In the genomic region with DNA sequence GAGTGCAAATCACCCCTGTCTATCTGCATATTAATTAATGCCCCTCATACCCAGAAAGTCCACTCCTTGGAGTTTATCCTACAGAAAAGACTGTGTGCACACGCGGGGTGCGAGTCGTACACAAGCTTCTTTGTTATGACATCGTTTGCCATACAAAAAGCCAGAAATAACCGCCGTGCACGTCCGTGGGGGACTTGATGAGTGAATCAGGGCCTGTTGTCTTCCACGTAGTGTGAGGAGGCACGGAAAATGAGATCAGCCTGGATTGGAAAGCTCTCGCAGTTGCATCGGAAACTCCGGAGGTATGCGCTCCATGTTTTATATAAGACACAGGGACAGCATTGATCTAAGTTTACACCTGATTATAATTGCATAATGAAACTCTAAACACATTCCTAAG, we compare ENCODE assay signal across 23 mouse cellular contexts.
A peak's percentile ranks its signal among the peaks of the same experiment; 100 is the strongest.
DNase-seq lines count a peak whose midpoint lies in the region; ATAC-seq lines count a peak whose summit lies in the region.
"Had no signal": no experiment of that assay in that cellular context is flagged by ENCODE, and none has a peak within 500 bp of the region (broad histone marks: within the 10 kb centered on the region; RNA-seq: fewer than 3 reads in every experiment).

No protein-coding gene starts in this region.

- no peak overlapping the region for H3K9ac ChIP-seq in midbrain, embryonic 15.5 days
- H3K9ac ChIP-seq: embryonic facial prominence, embryonic 12.5 days; limb, embryonic 15.5 days; liver, embryonic 15.5 days; neural tube, embryonic 13.5 days had no signal

- DNase-seq in frontal cortex, adult 2 months (ENCODE audit: extremely low spot score in 1 of 2, low spot score in 1 of 2), result peak; percentile 47 to 49
- DNase-seq in frontal cortex, postnatal 10 days (ENCODE audit: low spot score in 2 of 2), result peak; percentile 14 to 32
- DNase-seq in left cerebral cortex, postnatal 4 days, result peak; percentile 6
- peak; percentile 22 for DNase-seq in right cerebral cortex, postnatal 25 days
- no peak for DNase-seq in adrenal gland, adult 2 months
- no peak for DNase-seq in spleen, postnatal 14 days (ENCODE audit: low spot score in 2 of 2)
- DNase-seq: cerebellum, adult 9-11 months; gastrocnemius, postnatal 10 days; kidney, adult 2 months; kidney, postnatal 10 days; thymus, postnatal 36 days had no signal

- H3K4me1 ChIP-seq in midbrain, embryonic 15.5 days, result 0 out of 2 replicates have a peak, but pooled peaks cover 2% of the 10 kb centered on the region
- H3K4me1 ChIP-seq: embryonic facial prominence, embryonic 12.5 days; limb, embryonic 15.5 days; liver, embryonic 15.5 days; neural tube, embryonic 13.5 days had no signal

- WGBS in midbrain, embryonic 15.5 days, result 43% methylated on average over 15 of the region's 15 CpGs

- H3K4me2 ChIP-seq in midbrain, embryonic 15.5 days, result no peak overlapping the region
- H3K4me2 ChIP-seq: embryonic facial prominence, embryonic 12.5 days; limb, embryonic 15.5 days; liver, embryonic 15.5 days; midbrain, embryonic 11.5 days; neural tube, embryonic 13.5 days had no signal

- H3K27ac ChIP-seq in midbrain, embryonic 15.5 days, result no peak overlapping the region
- H3K27ac ChIP-seq: embryonic facial prominence, embryonic 12.5 days; heart, embryonic 10.5 days; hindbrain, embryonic 10.5 days; limb, embryonic 15.5 days; liver, embryonic 15.5 days; neural tube, embryonic 13.5 days had no signal

- no peaks in the 10 kb centered on the region for H3K9me3 ChIP-seq in midbrain, embryonic 15.5 days
- H3K9me3 ChIP-seq: embryonic facial prominence, embryonic 12.5 days; heart, embryonic 10.5 days; hindbrain, embryonic 10.5 days; limb, embryonic 15.5 days; liver, embryonic 15.5 days; neural tube, embryonic 13.5 days had no signal

- H3K36me3 ChIP-seq in midbrain, embryonic 15.5 days (replicated peaks), result no peaks in the 10 kb centered on the region
- H3K36me3 ChIP-seq: embryonic facial prominence, embryonic 12.5 days; G1E; heart, embryonic 10.5 days; hindbrain, embryonic 10.5 days; limb, embryonic 15.5 days; liver, embryonic 15.5 days; neural tube, embryonic 13.5 days had no signal

- no peaks in the 10 kb centered on the region for H3K27me3 ChIP-seq in midbrain, embryonic 15.5 days (replicated peaks)
- H3K27me3 ChIP-seq: embryonic facial prominence, embryonic 12.5 days; limb, embryonic 15.5 days; liver, embryonic 15.5 days; neural tube, embryonic 13.5 days had no signal

- no peak overlapping the region for H3K4me3 ChIP-seq in midbrain, embryonic 15.5 days
- H3K4me3 ChIP-seq: embryonic facial prominence, embryonic 12.5 days; erythroblast, embryonic 14.5 days; heart, embryonic 10.5 days; hindbrain, embryonic 10.5 days; limb, embryonic 15.5 days; liver, embryonic 15.5 days; neural tube, embryonic 13.5 days had no signal

- ATAC-seq in frontal cortex, adult (ENCODE audit: low TSS enrichment), result no peak
- no peak for ATAC-seq in midbrain, embryonic 15.5 days (replicated peaks)
- ATAC-seq: forebrain, embryonic 16.5 days had no signal

- intact Hi-C loops in left cerebral cortex, postnatal 4 days (cut with DNase I), result no loop called here

Comparison
In these comparisons a context has a peak if more than half of its experiments do, and no peak if none do; other contexts are left out.
1. DNase-seq: peak in frontal cortex, adult 2 months (2 of 2), frontal cortex, postnatal 10 days (2 of 2), left cerebral cortex, postnatal 4 days (single experiment) and right cerebral cortex, postnatal 25 days (single experiment); none in adrenal gland, adult 2 months (single experiment) and spleen, postnatal 14 days (0 of 2).